In the genomic region with DNA sequence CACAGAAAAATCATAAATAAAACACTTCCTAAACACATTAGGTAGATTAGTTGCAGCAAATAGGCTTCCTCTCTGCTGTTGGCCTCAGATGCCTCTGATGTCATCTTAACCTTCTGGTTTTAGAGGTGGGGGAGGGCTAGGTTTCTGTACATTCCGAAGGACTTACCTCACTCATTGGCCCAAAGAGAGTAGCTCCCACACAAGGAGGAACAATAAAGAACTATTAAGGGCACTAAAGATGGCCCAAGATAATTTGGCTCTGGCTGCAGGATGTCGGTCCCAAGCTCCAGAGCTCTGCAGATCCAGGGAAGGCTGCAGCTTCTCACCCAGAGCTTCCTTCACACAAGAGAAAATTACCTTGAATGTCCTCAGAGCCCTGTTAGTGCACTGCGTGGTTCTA, we compare ENCODE assay signal across 13 mouse cellular contexts.
A peak's percentile ranks its signal among the peaks of the same experiment; 100 is the strongest.
DNase-seq lines count a peak whose midpoint lies in the region; ATAC-seq and TF ChIP-seq lines count a peak whose summit lies in the region.
"Had no signal": no experiment of that assay in that cellular context is flagged by ENCODE, and none has a peak within 500 bp of the region (broad histone marks: within the 10 kb centered on the region; RNA-seq: fewer than 3 reads in every experiment).

No protein-coding gene starts in this region.

- no peak overlapping the region for H3K4me2 ChIP-seq in forebrain, embryonic 13.5 days
- no peak overlapping the region for H3K4me2 ChIP-seq in forebrain, embryonic 11.5 days (ENCODE audit: low read depth, low read length, severe bottlenecking)
- no peak overlapping the region for H3K4me2 ChIP-seq in heart, postnatal 0 days (ENCODE audit: low read depth, low read length)
- H3K4me2 ChIP-seq in liver, embryonic 12.5 days, result no peak overlapping the region
- H3K4me2 ChIP-seq: embryonic facial prominence, embryonic 15.5 days had no signal

- DNase-seq in forebrain, embryonic 11.5 days (ENCODE audit: low spot score), result no peak
- peak; percentile 12 for DNase-seq in retina, postnatal 1 day
- no peak for DNase-seq in retina, embryonic 14.5 days (ENCODE audit: low spot score)
- DNase-seq in heart, postnatal 0 days (ENCODE audit: low spot score), result peak; percentile 44
- no peak for DNase-seq in ovary, postnatal 14 days (ENCODE audit: low spot score)
- no peak for DNase-seq in adipocyte (ENCODE audit: low spot score)
- DNase-seq: B cell, adult 2 months; cerebellum, adult 11-12 months; kidney, postnatal 10 days; liver had no signal

- H3K27me3 ChIP-seq in forebrain, embryonic 13.5 days, result no peaks in the 10 kb centered on the region
- H3K27me3 ChIP-seq in forebrain, embryonic 11.5 days (ENCODE audit: control insufficient read depth, insufficient read depth, low read length), result no peaks in the 10 kb centered on the region
- H3K27me3 ChIP-seq in heart, postnatal 0 days (ENCODE audit: control insufficient read depth, insufficient read depth, low read length), result no peaks in the 10 kb centered on the region
- H3K27me3 ChIP-seq in liver, embryonic 12.5 days (replicated peaks), result no peaks in the 10 kb centered on the region
- H3K27me3 ChIP-seq: embryonic facial prominence, embryonic 15.5 days had no signal

- H3K4me1 ChIP-seq in forebrain, embryonic 13.5 days, result peaks cover 11% of the 10 kb centered on the region
- peaks cover 5% of the 10 kb centered on the region for H3K4me1 ChIP-seq in forebrain, embryonic 11.5 days (replicated peaks; ENCODE audit: control insufficient read depth, insufficient read depth, low read length)
- H3K4me1 ChIP-seq in heart, postnatal 0 days (ENCODE audit: control insufficient read depth, insufficient read depth), result peaks cover 18% of the 10 kb centered on the region; the same call in 1 of the 2 replicates
- H3K4me1 ChIP-seq in liver, embryonic 12.5 days, result no peaks in the 10 kb centered on the region

- WGBS in forebrain, embryonic 13.5 days, result 39% methylated on average over 3 of the region's 3 CpGs
- 63% methylated on average over 3 of the region's 3 CpGs for WGBS in forebrain, embryonic 11.5 days
- WGBS in heart, postnatal 0 days, result 21% methylated on average over 3 of the region's 3 CpGs
- 59% methylated on average over 3 of the region's 3 CpGs for WGBS in liver, embryonic 12.5 days (ENCODE audit: insufficient replicate concordance)

- H3K9me3 ChIP-seq in forebrain, embryonic 13.5 days (replicated peaks), result no peaks in the 10 kb centered on the region
- H3K9me3 ChIP-seq in forebrain, embryonic 11.5 days (ENCODE audit: control insufficient read depth, low read length), result no peaks in the 10 kb centered on the region
- no peaks in the 10 kb centered on the region for H3K9me3 ChIP-seq in heart, postnatal 0 days (replicated peaks; ENCODE audit: control insufficient read depth, low read length)
- no peaks in the 10 kb centered on the region for H3K9me3 ChIP-seq in liver, embryonic 12.5 days (replicated peaks)
- H3K9me3 ChIP-seq: embryonic facial prominence, embryonic 15.5 days had no signal

- no peak overlapping the region for H3K4me3 ChIP-seq in forebrain, embryonic 13.5 days
- no peak overlapping the region for H3K4me3 ChIP-seq in forebrain, embryonic 11.5 days (ENCODE audit: low read depth, low read length)
- H3K4me3 ChIP-seq in heart, postnatal 0 days (ENCODE audit: low read depth, low read length), result no peak overlapping the region
- no peak overlapping the region for H3K4me3 ChIP-seq in liver, embryonic 12.5 days
- H3K4me3 ChIP-seq: embryonic facial prominence, embryonic 15.5 days had no signal

- H3K9ac ChIP-seq in forebrain, embryonic 13.5 days, result no peak overlapping the region
- no peak overlapping the region for H3K9ac ChIP-seq in forebrain, embryonic 11.5 days (ENCODE audit: low read length)
- no peak overlapping the region for H3K9ac ChIP-seq in heart, postnatal 0 days (replicated peaks; ENCODE audit: low read depth, low read length)
- H3K9ac ChIP-seq in liver, embryonic 12.5 days, result no peak overlapping the region
- H3K9ac ChIP-seq: embryonic facial prominence, embryonic 15.5 days had no signal

- peak; percentile 67; the same call in 1 of the 2 replicates for TF ChIP-seq EP300 in heart, postnatal 0 days (IDR thresholded peaks at IDR 0.05; ENCODE audit: low read depth)

- no peak overlapping the region for H3K27ac ChIP-seq in forebrain, embryonic 13.5 days
- no peak overlapping the region for H3K27ac ChIP-seq in forebrain, embryonic 11.5 days (ENCODE audit: low read depth, low read length)
- H3K27ac ChIP-seq in heart, postnatal 0 days (ENCODE audit: low read depth), result peak overlapping the region; percentile 60
- H3K27ac ChIP-seq in liver, embryonic 12.5 days, result no peak overlapping the region
- H3K27ac ChIP-seq: embryonic facial prominence, embryonic 15.5 days had no signal

- no peak for TF ChIP-seq CTCF in heart, postnatal 0 days (IDR thresholded peaks at IDR 0.05; ENCODE audit: low read depth)

- peak; percentile 63 for ATAC-seq in forebrain, embryonic 13.5 days
- no peak for ATAC-seq in forebrain, embryonic 11.5 days (replicated peaks; ENCODE audit: low FRiP score)
- peak; percentile 82 for ATAC-seq in heart, postnatal 0 days (ENCODE audit: insufficient read depth, low read depth)
- ATAC-seq in liver, embryonic 12.5 days, result no peak

- no peaks in the 10 kb centered on the region for H3K36me3 ChIP-seq in forebrain, embryonic 13.5 days (ENCODE audit: poor library complexity, severe bottlenecking)
- no peaks in the 10 kb centered on the region for H3K36me3 ChIP-seq in forebrain, embryonic 11.5 days (ENCODE audit: control insufficient read depth, insufficient read depth, low read length)
- no peaks in the 10 kb centered on the region for H3K36me3 ChIP-seq in heart, postnatal 0 days (replicated peaks; ENCODE audit: control insufficient read depth, insufficient read depth, low read length)
- H3K36me3 ChIP-seq in liver, embryonic 12.5 days, result no peaks in the 10 kb centered on the region; the same call in 1 of the 2 replicates
- H3K36me3 ChIP-seq: embryonic facial prominence, embryonic 15.5 days had no signal

Comparison
In these comparisons a context has a peak if more than half of its experiments do, and no peak if none do; other contexts are left out.
1. ATAC-seq: peak in forebrain, embryonic 13.5 days (single experiment) and heart, postnatal 0 days (single experiment); none in forebrain, embryonic 11.5 days (single experiment) and liver, embryonic 12.5 days (single experiment).
2. DNase-seq: peak in retina, postnatal 1 day (single experiment) and heart, postnatal 0 days (single experiment); none in forebrain, embryonic 11.5 days (single experiment), retina, embryonic 14.5 days (single experiment), ovary, postnatal 14 days (single experiment) and adipocyte (single experiment).